Mouse (Mus musculus) kidney, adult 2 months (tissue): ENCODE results near the gene Lamb2. TPM values are rescaled to one million over a fixed set of nuclear protein-coding genes. Genes with fewer than 3 reads are reported as not detected.

ENCODE experiments used
- DNase-seq: peaks from one replicate; pipeline ENCODE4 v3.0.0; 2021
- H3K27ac ChIP-seq: fragments of 200-500 bp; 2 replicates; pipeline ENCODE4 v1.5.1; 2012; ENCODE audit warnings: low read depth, low read length, control low read depth, inconsistent platforms; ENCODE audit not compliant: insufficient read depth
- H3K27me3 ChIP-seq: fragments of 200-500 bp; replicated peaks from 2 replicates; pipeline ENCODE4 v1.6.1; 2012; ENCODE audit warnings: mild to moderate bottlenecking, moderate library complexity, low read length, inconsistent platforms; ENCODE audit not compliant: control insufficient read depth, insufficient read depth
- H3K36me3 ChIP-seq: fragments of 200-500 bp; 2 replicates; pipeline ENCODE4 v1.6.1; 2012; ENCODE audit warnings: mild to moderate bottlenecking, moderate library complexity, low read length, inconsistent platforms; ENCODE audit not compliant: control insufficient read depth, insufficient read depth
- H3K4me1 ChIP-seq: fragments of 200-500 bp; 2 replicates; pipeline ENCODE4 v1.6.1; 2011; ENCODE audit warnings: low read length; ENCODE audit not compliant: control insufficient read depth, insufficient read depth
- H3K4me3 ChIP-seq: fragments of 200-500 bp; 2 replicates; pipeline ENCODE4 v1.5.1; 2011; ENCODE audit warnings: mild to moderate bottlenecking, low read depth, low read length, control low read depth; ENCODE audit not compliant: insufficient read depth
- CTCF ChIP-seq: fragments of 200-500 bp; conservative IDR thresholded peaks from 2 replicates; pipeline ENCODE4 v1.5.1; 2011; ENCODE audit warnings: low read depth, mild to moderate bottlenecking, control low read depth, low read length, moderate library complexity, mixed read lengths; ENCODE audit not compliant: insufficient read depth, insufficient read length
- POLR2A ChIP-seq: fragments of 200-500 bp; IDR thresholded peaks from one replicate; pipeline ENCODE4 v1.6.1; 2011; ENCODE audit warnings: low read depth, low read length, control low read depth
- WGBS: fragments of 180-500 bp; shearing (Covaris S2); methylation state at CpG from one replicate; pipeline ENCODE4 v1.1.7; 2018; 5-methylcytosine and 5-hydroxymethylcytosine counted together
- polyA plus RNA-seq: library from polyadenylated mRNA; depleted of rRNA; stranded (reverse); fragments of >200 nt; gene quantifications from 2 replicates; pipeline ENCODE4 v1.2.3, GENCODE M21; 2012

Lamb2 gene
- polyA plus RNA-seq, 1 experiment = 80.4 TPM

DNA sequence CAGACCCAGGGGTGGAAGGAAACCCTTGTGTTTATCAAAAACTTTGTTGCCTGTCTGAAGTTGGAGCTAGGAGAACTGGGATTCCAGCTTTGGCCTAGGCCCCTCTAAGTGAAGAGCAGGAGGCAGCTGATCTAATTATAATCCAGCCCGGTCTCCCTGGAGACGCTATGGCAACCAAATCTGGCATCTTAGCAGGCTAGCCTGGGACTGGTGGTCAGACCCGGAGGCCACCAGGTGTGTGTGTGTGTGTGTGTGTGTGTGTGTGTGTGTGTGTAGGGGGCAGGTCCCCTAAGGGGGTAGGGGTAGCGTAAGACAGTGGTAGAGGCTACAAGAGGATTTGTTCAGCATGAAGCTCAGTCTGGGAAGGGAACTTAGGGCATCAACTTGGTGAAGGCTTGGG, 29.7 kb upstream of the Lamb2 start:
- H3K4me3 ChIP-seq = no peak overlapping the region
- no peaks in the 10 kb centered on the region for H3K27me3 ChIP-seq
- H3K27ac ChIP-seq = no peak overlapping the region
- H3K36me3 ChIP-seq = no peaks in the 10 kb centered on the region
- WGBS = 73% methylated on average over 4 of the region's 4 CpGs
- no peak for DNase-seq
- no peak for TF ChIP-seq CTCF
- TF ChIP-seq POLR2A = no peak
- peaks cover 7% of the 10 kb centered on the region for H3K4me1 ChIP-seq

DNA sequence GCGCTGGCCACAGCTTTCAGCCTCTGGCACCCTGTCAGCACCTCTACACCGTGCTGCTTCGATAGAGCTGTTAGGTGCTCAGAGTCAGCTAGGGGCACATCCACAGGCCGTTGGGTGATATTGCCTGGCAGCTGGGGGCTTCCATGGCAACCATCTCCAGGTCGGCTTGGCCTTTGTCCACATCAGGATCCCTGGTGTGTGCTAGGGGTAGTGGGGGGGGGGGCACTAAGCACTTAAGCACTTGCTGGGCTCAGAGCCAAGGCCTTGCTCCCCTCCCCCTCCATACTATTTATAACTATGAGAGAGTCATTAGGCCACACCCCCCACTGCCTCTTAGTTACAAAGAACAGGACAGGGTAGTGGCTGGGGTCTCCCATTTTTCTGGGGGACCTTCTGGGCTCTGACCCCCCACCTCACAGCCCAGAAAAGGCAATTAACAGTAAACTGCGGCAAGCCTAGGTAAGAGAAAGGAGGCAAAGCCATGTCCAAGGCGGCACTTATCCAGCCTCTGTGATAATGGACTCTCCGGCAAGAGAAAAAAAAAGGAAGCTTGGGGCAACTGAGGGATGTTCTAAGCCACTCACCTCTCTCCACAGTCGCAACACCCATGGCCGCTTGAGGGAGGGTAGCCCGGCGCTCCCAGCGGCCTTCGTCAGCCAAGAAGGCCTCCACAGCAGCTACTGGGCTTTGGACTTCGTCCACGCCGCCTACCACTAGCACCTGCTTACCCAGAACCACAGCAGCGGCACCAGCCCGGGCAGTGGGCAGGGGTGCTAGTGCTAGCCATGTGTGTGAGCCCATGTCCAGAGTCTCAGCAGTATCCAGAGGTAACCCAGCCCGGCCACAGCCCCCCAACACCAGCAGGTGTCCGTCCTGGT, 29.0 kb upstream of the Lamb2 start:
- Histone ChIP-seq H3K27ac (no peak overlapping the region), H3K27me3 (no peaks in the 10 kb centered on the region), H3K36me3 (no peaks in the 10 kb centered on the region), H3K4me1 (peaks cover 7% of the 10 kb centered on the region), H3K4me3 (no peak overlapping the region)
- DNase-seq = peak; percentile 43
- 56% methylated on average over 21 of the region's 21 CpGs for WGBS
- TF ChIP-seq POLR2A (no peak), CTCF (no peak)

DNA sequence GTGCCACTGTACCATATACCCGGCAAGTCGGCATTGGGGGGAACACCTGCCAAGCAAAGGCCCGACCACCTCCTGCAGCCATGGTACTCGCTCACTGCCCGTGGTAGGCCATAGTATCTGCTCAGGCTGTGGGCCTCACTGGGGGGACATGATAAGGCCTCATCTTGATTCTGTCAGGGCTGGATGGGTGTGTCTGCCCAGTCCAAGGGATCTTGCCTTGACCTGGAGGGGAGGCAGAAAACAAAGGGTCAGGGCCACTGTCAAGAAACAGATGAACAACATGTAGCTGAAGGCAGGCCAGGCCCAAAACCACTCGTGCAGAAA, 28.4 kb upstream of the Lamb2 start:
- H3K27me3 ChIP-seq = no peaks in the 10 kb centered on the region
- 90% methylated on average over 6 of the region's 6 CpGs for WGBS
- H3K4me3 ChIP-seq = no peak overlapping the region
- H3K4me1 ChIP-seq = peaks cover 7% of the 10 kb centered on the region
- H3K27ac ChIP-seq = no peak overlapping the region
- DNase-seq = no peak
- H3K36me3 ChIP-seq = no peaks in the 10 kb centered on the region
- no peak for TF ChIP-seq CTCF
- no peak for TF ChIP-seq POLR2A

DNA sequence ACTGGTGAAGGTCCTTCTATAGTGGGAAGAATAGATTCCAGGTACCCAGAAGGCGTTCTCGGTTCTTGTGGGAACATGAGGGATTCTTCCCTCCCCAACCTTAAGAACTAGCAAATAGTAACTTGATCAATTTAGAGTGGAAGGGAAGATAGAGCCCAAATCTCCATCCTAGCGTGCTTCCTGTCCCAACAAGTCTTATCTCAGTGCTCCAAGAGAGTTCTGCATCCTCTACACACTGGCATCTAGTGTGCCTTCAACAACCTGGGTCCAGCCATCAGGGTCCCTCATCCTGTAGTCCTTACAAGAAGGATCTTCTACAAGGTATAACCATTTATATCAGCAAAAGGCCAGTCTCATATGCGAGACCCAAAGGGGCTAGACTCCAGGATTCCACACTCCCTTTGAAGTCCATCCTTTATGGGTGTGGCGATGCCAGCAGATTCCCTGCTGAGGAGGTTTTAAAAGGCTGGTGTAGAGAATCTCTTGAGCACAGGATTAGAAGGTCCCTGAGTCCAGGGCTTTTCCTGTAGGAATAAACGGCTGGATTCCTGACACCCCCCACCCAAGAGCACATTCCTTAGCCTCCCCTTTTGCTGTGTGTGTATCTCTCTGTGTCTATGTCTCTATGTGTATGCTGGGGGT, 27.9 kb upstream of the Lamb2 start:
- no peaks in the 10 kb centered on the region for H3K36me3 ChIP-seq
- WGBS = 76% methylated on average over 6 of the region's 6 CpGs
- H3K27me3 ChIP-seq = no peaks in the 10 kb centered on the region
- DNase-seq = no peak
- peak overlapping the region; percentile 79 for H3K4me3 ChIP-seq
- no peak overlapping the region for H3K27ac ChIP-seq
- peaks cover 7% of the 10 kb centered on the region for H3K4me1 ChIP-seq
- TF ChIP-seq CTCF (no peak), POLR2A (no peak)

DNA sequence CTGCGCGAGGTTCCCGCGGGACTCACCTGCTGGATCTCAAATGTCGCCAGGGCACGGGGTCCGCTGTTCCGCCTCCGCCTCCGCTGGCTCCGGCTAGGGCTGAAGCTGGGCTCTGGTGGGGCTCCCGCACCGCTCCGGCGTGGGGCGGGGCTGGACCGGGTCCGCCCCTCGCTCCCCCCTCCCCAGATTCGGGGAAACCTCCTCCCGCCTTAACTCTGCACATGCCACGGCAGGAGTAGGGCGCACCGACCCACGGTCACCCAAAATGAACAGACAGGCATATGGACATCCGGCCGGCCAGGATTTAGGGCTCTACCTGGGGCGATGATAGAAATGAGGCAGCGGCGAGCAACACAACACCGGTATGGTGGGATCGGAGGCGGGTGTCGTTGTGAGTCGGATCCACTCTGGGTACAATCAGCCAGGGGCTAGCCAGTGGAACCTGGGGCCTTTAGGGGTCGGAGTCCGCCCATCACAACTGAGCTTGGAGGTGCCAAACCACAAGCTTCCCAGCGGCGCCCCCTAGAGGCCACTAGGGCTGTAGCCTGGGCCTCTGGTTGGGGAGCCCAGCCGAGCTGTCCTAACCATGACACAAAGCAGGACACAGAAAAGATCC, 27.1 kb upstream of the Lamb2 start:
- TF ChIP-seq POLR2A (no peak), CTCF (peak; percentile 71)
- no peaks in the 10 kb centered on the region for H3K36me3 ChIP-seq
- H3K4me1 ChIP-seq = peaks cover 8% of the 10 kb centered on the region
- peak overlapping the region; percentile 79 for H3K4me3 ChIP-seq
- no peak overlapping the region for H3K27ac ChIP-seq
- WGBS = under 1% methylated on average over 40 of the region's 40 CpGs
- DNase-seq = peak; percentile 85
- H3K27me3 ChIP-seq = no peaks in the 10 kb centered on the region

GRCm38 (mm10) chr9:108452911-108453310, 26.6 kb upstream of the Lamb2 start:
- peaks cover 12% of the 10 kb centered on the region for H3K4me1 ChIP-seq
- no peak for DNase-seq
- no peak overlapping the region for H3K27ac ChIP-seq
- TF ChIP-seq CTCF = no peak
- TF ChIP-seq POLR2A = no peak
- no peaks in the 10 kb centered on the region for H3K36me3 ChIP-seq
- no peak overlapping the region for H3K4me3 ChIP-seq
- no peaks in the 10 kb centered on the region for H3K27me3 ChIP-seq
- 46% methylated on average over 6 of the region's 6 CpGs for WGBS

DNA sequence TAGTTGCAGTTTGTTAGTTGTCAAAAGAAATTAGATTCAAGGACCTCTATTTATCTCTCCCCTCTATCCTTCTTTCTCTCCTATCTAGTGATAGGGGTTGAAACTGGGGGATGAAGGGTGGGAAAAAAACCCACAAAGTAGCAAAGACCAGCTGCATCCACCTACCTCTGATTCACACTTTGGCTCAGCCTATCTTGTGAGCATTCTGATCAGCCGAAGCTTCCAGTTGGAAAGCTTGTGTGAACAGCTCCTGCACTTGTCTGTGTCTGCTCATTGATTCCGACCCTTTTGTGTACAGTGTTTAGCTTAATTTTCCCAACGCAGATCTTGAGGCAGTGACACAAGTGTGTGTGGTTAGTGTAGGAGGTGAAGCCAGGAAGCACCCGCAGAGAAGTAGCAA, 26.1 kb upstream of the Lamb2 start:
- TF ChIP-seq CTCF (no peak), POLR2A (no peak)
- no peak overlapping the region for H3K27ac ChIP-seq
- WGBS = 80% methylated on average over 4 of the region's 4 CpGs

More for the DNA sequence above, 26.1 kb upstream of the Lamb2 start:
- Histone ChIP-seq H3K4me3 (no peak overlapping the region), H3K36me3 (no peaks in the 10 kb centered on the region), H3K4me1 (peaks cover 12% of the 10 kb centered on the region), H3K27me3 (no peaks in the 10 kb centered on the region)
- DNase-seq = no peak
